Mouse (Mus musculus) ovary, adult 10 weeks (tissue): ENCODE measurements around the gene Srek1ip1. TPM values are rescaled to one million over a fixed set of nuclear protein-coding genes. Genes with fewer than 3 reads are reported as not detected.

Experiments used
- polyA plus RNA-seq: library from polyadenylated mRNA; stranded (reverse); fragments of 350-450 nt; fragmentation: Illumina TruSeq; extraction: RNeasy Lipid Tissue Mini Kit (QIAGEN cat#74804); gene quantifications from one replicate; pipeline ENCODE4 v1.2.3, GENCODE M21; 2014

Gene Srek1ip1
- 113 TPM for polyA plus RNA-seq

DNA sequence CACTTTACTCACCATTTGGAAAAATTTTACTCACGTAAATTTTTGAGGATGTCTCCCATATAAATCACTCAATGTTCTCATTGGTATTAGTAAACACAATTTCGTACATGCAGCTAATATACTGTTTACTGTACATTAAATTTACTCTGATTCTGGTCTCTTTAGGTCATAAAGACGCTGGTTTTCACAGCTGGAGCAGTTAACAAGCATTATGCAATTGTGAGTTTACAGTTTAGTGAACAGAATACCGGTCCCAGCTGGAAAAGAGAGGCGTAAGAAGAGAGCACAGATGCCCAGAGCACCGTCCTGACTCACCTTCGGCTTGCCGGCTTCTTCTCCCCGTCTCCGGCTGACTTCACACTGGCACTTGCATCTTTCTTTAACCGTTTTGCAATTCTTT is at the start of gene Srek1ip1:
Srek1ip1 (plus strand) TSS at position 301 of the 400 bp plus-strand sequence.

DNA sequence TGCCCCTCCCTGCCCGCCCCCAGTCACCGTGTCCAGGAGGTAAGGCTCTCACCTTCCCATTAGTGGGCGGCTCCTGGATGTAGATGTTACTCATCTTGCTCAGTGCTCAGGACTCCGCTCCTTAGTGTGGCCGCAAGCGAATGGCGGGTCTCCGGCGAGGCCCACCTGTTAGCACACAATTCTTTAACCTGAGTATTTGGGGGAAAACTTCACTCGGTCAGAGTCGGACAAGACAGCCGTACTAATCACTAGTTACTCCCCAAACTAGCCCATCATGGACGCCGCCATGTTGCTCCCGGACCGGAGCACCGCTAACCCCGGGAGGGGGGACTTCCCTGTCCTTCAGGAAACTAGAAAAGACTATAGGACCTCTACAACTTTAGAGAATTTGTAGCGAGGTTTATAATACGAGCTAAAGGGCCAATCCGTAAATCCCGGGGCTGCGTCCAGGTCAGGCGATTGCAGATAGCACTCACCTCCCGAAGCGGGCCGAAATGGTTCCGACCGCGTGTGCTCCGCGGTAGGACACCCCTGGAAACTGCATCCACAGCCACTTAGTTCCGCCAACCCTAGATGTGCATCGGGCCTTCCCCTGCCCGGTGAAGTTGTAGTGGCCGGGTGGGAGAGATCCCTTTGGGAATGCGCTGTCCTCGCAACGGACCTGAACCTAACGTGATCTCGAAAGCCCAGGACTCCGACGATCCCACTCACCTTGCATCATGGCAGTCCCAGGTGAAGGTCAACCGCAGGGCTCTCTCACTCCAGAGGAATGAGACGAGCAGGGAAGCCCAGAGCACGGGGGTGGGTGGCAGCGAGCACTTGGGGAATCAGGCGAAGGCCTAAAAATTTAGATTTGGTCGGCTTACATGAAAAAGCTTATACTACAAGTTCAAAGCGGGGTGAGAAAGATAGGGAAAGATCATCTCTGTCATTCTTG is 24.6 kb downstream of the Srek1ip1 start, which contains the start of gene Cwc27:
Cwc27 (minus strand) TSS at position 508 of the 937 bp plus-strand sequence.

DNA sequence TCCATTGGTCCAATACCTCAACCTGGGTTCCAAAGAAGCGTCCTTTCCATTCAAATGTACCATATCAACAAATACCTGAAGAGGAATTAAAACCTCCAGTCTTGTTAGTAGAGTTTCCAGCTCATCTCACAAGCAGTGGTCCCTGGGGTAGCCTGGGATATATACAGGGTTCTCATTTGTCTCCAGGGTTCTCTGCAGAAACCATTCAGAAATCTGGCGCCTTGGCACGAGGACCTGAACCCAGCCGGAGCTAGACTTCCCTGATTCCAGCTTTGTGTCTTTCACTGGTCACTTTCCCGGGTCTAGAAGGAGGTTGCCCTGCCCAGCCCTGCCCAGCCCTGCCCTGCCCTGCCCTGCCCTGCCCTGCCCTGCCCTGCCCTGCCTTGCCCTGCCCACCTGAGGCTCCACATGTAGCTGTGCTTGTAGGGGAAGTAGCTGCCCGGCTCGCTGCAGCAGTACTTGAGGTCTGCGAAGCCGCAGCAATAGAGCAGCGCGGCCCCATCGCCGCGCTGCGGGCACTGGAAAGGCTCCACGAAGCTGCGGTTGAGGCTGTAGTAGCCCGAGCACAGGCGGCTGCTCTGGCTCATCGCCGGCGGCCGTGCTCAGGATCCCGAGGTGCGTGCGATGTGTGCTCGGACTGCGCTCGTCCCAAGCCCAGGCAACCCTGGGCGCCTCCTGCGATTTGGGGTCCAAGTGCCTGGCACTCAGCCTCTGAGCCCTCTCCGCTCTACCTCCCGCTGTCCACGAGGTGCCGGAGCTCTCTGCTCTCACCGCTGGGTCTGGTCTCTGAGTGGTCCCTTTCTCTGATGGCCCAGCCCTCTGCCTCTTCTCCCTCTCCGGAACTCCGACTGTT is 71.1 kb downstream of the Srek1ip1 start, which contains the start of gene Shisal2b:
Shisal2b (minus strand) TSS at position 767 of the 853 bp plus-strand sequence.

Other genes starting within 250 kb of the Srek1ip1 start
- gene Cwc27, start 24.7 kb downstream of the Srek1ip1 start, polyA plus RNA-seq: 38.1 TPM
- 8.9 TPM for gene Shisal2b, start 71.4 kb downstream of the Srek1ip1 start, polyA plus RNA-seq